Mouse (Mus musculus): Measurements from ENCODE around the gene Col25a1.

Gene Col25a1

DNA sequence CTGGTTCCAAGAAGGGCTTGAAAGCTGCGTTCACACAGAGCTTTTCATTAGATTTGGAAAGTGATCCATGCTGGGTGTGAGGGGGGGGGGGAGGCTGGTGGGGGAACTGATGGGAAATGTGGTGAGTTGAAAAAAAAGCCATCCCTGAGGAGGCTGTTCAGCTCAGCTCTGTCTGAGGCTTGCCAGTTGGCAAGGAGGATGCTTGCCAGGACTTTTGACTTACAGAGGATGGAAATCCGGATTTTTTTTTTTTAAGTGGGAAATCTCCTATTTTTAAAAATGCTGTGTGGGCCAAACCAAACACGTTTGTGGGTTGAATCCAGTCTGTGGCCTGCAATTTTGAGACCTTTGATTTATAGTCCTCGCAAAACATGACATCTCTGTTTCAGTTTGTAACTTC, 35.6 kb downstream of the Col25a1 start:
- no peak for DNase-seq

DNA sequence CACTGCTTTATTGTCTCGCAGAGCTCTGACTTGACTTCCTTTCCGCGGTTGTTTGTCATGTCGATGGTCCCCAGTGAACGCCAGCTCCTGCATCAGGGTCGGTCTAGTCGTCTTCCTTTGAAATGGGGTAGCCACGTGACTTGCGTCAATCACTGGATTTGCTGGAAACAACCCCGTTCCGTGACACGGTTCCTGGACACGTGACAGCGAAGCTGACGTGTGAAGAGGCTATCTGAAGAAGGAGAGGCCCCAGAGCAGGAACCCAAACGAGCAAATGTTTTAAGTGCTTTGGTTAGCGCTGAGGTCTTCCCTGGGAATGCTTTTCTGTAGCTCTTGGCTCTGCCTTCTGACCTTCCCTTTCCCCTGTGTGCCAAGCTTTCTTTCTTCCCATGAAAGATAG, 41.5 kb downstream of the Col25a1 start:
- DNase-seq = no peak

DNA sequence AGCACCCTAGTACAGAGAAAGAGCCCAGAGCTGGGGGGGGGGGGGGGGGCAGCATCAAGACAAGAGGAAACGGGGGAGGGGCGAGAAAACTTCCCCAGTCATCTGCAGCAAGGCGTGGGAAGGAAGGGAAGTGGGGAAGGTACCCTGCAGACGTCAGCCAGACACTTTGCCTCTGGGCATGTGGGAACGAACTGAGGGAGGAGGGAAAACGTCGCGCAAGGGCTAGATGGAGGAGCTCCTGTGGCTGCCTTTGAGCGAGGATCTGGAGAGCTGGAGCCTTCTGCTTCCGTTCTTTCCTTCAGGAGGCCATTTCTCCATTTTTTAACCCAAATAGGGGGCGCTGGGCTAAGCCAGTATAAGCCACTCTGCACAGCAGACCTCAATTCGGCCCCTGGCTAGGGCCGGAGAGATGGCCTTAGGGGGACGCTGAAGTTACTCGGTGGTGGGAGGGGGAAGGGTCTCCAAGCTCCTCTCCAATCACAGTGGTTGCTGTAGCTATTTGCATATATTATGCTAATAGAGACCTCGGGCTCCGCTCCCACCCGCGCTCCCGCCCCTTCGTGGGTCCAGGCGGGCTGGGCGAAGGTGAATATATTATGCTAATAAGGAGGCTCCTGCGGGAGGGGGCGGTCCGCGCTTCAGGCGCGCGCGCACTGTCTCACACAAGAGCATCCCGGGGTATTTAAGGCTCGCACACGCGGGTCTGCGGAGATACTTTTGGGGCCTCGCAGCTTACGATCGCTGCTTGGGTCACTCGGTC, 49.1 kb downstream of the Col25a1 start:
- peak; percentile 93 for DNase-seq

DNA sequence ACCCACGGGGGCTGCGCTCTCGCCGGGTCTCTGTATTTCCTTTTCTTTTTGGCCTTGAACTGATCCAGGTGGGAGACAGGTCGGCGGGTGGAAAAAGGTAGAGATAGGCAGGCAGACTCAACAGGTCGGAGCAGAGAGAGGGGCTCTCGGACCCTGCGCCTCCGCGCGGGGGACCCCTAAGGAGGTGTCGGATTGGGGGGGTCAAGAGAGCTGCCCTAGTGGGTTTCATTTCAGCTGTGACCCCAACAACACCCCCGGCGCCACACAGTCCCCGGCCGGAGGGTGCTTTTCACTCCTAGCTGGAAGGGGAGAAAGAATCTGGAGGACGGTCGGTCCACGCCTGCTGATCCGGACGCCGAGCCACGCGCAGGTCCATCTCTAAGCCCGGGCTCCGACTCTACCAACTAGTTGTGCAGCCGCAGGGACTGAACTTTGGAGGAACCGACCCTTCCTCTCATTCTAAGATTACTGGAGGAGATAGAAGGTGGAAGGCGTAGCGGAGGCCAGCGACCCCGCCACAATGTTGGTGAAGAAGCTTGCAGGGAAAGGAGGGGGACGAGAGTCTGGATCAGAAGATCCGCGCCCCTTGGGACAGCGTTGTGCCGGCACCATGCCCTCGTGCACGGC, 49.8 kb downstream of the Col25a1 start:
- DNase-seq = peak; percentile 60

DNA sequence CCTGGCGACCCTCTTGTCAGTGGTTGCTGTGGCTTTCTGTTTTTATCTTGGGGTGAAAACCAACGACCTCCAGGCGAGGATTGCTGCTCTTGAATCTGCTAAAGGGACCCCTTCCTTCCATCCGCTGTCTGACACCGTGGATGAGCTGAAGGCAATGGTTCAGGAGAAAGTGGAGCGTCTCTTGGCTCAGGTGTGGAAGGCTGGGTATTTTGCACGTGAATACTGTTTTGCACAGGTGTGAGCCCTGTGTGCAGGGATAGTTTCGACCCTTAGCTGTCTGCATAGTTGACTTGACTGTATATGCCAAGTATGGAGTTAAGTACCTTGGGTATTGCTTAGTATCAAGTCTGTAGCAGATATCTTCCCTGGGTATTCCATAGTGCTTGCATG, 50.3 kb downstream of the Col25a1 start:
- no peak for DNase-seq

DNA sequence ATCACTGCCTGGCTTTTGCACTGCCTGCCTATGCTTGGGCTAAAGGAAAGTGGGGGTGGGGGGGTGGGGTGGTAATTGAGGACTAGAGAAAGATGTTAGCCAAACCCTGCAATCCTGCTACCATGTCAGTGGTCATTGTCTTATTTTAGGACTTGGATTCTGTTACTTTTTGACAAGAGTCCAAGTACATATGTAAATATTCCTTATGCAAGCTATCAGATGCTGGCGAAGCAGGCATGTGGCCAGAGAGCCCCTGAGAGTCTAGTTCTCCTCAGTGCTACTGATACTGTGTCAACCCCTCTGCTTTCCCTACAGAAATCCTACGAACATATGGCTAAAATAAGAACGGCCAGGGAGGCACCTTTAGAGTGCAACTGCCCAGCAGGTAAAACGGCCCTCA, 51.1 kb downstream of the Col25a1 start:
- no peak for DNase-seq

DNA sequence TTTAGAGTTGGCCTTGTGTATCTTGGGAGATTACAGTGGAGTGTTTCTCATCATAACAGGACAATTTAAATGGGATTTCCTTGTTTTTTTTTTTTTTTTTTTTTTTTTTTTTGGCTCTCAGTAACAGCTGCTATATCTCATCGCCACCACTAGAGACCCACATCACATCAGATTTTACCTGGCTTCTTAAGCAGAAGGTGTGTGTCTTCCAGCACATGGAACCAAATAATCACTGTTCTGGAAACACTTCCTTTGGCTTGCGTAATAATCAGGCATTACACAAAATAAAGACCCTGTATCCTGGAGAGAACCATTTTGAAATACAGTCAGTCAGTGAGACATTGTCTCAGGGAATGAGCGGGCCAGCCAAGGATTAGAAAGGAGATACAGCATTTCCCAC, 53.8 kb downstream of the Col25a1 start:
- DNase-seq = peak; percentile 27

DNA sequence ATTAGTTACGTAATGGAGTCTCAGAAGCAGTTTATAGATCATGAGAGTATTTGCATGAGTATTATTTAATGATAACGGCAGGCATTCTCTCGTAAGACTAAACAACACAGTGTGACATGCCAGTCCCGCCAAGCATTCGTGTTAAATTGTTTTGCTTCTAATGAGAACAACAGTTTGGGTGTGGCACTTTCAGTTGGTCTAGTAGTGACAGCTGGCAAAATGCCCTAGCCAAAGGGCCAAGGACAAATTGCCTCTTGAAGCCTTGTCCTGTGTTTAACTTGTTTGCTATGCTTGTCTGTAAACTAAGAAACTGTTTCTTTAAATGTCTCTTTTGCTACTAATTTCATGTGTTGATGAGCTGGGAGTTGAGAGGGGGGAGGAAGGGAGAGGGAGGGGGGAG, 56.3 kb downstream of the Col25a1 start:
- DNase-seq = no peak

DNA sequence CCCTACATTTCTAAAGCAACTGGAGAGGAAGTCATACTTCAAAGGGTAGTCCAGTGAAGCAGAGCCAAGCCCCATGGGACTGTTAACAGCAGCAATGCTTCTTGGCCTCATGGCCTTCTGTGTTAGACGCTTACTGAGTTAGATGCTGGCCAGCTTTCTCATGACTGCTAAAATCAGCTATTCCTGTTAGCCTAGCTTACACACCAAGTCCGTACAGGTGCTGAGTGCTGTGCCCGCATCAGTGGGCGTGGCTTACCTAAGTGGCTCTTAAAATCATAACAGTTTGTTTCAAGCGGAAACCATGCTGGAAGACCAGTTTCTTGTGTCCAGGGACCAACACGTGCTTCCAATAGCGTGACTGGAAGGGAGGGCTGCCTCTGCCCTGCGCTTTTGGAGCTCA, 62.1 kb downstream of the Col25a1 start:
- no peak for DNase-seq

DNA sequence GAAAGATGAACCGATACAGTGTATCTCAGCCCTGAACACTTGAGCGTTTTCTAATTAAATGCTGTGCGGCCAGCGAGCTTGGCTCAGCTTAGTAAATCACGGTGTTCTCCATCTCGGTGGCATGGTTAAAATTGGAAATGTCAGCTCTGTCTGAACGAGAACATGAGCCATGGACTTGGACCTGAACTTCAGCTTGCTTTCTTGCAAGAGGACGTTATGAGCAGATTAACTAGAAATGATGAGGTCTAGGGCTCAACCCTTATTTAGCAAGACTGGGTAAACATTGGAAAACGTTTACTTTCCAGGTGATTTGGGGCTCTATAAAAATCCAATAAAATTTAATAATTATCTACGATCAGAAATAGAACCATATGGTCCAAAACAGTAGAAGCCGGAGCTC, 83.3 kb downstream of the Col25a1 start:
- DNase-seq = no peak

DNA sequence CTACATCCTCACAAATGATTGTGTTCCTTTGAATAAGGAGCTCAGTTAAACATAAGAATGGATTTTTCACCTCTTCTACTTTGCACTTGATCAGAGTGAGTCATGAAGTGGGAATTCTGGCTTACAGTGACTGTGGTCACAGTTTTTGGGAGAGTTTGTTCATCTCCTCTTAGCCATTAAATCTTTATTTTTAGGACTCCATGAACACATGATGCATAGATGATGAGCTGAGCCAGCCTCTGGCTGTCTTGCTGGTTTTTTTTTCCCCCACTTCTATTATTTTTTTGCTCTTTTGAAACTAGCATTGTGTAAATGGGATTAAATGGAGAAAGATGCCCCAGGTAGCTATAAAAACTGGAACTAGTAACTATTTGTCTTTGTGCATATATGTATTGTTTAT, 84.8 kb downstream of the Col25a1 start:
- no peak for DNase-seq

DNA sequence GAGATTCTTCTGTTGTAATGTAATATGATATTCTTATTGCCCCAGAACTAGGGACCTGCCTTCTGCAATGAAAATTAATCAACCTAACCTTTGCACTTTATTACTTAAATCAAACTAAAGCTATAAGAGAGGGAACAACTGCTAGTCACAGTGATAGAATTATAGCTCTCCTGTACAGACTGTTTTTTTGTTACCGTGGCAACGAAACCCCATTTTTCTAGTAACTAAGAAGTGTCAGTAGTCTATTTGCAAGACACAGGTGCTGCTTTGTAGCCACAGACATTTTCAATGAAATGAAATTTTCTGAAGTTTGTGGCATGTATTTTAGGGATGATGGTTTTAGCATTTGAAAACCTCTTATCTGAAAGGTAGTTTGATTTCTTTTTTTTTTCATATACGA, 85.3 kb downstream of the Col25a1 start:
- no peak for DNase-seq

DNA sequence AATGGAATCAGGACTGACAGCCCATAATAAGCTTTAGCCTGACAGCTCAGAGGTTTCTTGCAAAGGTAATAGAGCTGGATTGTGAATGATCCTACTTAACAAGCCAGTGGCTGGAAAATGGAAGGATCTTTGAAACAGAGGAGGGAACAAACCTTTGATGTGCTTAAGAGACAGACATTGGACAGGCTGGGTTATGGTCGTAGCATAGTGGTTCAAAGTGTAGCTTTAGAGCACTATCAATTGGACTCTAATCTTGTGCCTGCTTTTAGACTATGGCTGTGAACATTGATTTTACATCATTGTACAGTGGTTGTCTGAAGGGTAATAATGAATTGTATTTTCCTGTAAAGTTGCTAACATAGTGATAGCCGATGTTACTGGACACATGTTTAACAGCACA, 86.4 kb downstream of the Col25a1 start:
- DNase-seq = no peak

DNA sequence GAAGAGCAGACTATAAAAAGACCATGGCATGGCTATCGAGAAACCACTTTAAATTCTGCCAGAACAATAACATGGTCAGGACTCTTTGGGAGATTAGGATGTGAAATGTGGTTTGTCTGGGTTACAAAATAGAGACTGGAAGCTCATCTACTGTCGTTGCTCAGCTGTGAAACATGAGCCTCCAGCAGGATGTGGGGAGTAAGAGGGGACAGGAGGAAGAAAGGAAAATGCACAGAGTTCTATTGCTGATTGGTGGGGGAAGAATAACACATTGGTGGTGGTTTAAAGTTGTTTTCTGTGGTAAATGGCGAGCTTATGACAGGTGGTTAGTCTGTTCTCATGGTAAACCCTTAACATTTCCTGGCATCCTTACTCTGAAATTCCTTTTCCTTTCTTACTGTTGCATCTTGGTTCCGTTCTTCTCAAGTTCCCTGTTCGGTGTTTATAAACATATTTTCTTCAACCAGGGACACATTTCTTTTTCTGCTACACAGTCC, 87.0 kb downstream of the Col25a1 start:
- DNase-seq = no peak

DNA sequence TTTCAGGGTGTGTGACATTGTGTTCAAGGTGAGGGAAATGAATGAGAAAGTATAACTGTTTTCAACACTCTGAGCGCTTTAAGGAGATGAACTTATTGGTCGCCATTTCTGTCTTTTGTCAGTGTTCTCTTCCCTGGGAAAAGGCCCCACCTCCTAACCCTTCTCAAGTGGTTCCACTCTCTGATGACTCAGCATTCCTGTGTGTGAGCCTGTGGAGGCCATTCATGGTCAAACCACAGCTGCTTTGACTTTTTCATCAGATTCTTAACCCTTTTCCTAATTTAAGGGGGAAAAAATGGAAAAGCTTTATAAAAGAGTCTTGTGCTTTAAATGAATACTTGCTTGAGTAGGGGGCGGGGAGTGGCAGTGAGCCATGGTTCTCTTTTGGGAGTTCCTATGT, 89.5 kb downstream of the Col25a1 start:
- DNase-seq = no peak

DNA sequence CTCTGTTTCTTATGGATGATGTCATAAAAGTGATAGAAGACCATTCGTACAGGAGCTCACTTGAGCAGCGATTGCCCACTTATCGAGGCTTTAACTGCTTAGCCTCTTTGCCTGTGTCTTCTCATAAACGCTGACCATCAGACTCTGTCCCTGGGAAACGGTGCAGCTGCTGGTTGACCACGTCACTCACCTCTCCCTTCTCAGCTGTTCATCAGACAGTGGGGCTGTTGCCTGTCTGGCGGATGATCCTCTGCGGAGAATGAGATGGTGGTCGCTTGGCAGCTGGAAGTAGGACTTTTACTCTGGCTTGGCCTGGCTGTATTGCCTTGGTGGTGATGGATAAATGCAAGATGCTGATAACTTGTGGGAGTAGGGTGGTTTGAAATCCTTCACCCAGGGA, 96.9 kb downstream of the Col25a1 start:
- no peak for DNase-seq

DNA sequence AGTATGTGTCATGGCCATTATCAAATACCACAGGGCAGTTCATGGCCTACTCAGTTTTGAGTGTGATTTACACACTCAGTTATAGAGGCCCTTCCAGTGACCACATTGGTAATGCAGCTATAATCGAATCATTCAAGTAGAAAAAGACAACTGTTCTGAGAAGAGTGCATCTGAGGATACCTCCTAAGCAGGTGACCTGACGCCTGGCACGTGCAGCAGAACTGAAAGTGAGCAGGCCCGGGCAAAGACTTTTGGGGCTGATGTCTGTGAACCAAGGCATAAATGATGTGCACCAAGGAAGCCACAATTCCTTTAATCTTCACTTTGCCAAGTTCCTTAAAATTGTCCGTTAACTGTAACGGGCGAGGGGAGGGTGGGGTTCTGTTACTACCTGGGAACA, 101.6 kb downstream of the Col25a1 start:
- no peak for DNase-seq

DNA sequence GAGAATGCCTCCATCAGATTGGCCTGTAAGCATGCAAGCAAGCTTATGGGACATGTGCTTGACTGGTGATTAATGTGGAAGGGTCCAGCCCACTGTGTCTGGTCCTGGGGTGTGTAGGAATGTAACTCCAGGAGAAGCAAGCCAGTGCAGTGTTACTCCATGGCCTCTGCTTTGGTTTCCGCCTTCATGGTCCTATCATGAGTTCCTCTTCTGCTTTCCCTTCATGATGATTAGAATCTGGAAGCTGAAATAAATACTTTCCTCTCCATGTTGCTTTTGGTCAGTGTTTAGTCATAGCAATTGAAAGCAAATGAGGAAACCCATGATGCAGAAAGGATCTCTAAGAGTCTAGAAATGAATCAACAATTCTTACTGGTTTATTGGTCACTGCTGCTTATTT, 103.9 kb downstream of the Col25a1 start:
- DNase-seq = no peak

DNA sequence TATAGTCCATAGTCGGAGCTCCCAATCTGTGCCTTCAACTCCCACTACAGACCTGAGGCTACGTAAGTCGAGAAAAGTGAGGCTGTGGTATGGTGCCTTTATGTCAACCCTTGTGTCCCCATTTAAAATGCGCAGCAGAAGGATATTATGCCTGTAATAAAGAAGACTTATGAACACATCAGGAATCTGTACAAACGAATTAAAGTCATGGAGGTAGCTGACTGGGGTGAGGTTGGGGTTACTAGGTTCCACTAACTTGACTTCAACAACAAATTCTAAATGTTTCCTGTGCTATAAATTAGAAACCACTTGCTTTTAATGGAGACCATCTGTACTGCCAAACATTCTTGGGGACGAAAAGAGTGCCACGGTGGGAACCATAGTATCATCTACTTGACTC, 104.8 kb downstream of the Col25a1 start:
- DNase-seq = peak; percentile 21

DNA sequence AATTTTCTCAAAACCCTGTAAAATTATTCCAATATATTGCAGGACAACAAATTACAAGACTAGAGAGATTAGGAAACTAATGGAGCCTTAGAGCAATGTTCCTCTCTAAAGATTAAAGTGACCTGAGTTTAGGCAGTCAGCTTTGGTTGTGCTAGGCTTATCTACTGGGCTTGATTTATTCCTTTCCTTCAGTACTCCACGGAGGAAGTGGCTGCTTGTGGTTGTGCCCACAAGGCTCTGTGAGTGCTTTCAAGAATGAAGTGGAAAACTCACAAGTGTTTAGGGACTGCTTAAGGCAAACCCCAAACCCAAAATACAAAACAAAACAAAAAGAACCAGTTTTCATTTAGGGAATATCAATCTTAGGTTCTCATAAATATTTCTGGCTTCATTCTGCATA, 106.6 kb downstream of the Col25a1 start:
- no peak for DNase-seq

DNA sequence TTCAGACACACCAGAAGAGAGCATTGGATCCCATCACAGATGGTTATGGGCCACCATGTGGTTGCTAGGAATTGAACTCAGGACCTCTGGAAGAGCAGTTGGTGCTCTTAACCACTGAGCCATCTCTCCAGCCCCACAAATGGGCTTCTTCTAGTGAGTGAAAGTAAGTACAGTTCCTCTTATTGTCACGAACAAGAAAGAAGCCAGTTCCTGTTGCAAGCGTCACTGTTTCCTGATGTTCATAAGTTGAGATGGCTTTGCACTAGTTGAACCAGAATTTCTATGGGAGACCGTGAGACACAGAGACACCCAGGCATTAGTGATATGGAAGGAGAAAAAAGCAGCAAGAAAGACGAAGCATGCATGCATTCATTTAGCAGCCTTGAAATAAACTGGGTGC, 110.6 kb downstream of the Col25a1 start:
- DNase-seq = no peak

DNA sequence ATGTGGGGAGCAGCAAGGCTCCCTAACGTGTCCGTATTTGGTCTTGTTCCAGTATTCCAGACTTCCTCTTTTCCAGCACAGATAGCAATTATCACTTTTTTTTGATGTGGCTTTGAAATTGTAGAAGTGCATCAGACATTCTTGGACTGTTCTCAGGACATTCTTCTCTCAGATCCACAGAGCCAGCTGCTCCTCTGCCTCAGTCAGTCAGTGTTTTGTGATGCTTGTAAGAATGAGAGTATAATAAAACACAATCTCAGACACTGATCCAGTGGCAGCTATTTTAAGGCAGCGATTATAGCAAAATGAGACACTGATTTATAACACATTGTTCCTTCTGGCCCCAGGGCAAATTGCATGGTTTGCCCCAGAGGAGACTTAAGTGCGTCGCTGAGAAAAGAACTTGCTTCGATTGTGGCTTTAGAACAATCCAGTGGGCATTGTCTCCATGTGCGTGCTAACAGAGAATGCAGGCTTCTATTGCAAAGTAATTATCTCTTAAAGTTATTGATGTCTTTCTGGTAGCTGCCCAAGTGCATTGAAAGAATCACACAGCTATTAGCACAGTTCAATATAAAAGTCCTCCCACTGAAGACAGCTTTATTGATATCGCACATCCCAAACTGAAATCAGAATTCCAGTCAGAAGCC, 111.5 kb downstream of the Col25a1 start:
- DNase-seq = no peak

DNA sequence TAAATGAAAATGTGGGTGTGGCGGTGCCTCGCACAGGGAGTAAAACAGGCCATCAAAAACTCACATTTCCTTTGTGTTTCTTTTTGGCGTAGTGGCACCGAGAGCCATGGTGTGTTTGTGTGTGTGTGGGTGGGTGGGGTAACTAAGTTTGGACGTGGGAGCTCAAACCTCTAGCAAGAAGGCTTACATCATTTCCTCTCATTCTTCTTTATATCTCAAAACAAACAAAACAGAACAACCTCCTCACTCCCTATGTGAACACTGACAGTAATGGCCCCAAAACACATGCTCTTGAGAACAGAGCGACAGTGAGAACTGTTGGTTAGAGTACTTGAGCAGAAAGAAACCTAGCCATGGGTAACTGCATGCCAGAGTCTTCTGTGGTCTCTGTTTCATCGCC, 121.1 kb downstream of the Col25a1 start:
- DNase-seq = no peak

DNA sequence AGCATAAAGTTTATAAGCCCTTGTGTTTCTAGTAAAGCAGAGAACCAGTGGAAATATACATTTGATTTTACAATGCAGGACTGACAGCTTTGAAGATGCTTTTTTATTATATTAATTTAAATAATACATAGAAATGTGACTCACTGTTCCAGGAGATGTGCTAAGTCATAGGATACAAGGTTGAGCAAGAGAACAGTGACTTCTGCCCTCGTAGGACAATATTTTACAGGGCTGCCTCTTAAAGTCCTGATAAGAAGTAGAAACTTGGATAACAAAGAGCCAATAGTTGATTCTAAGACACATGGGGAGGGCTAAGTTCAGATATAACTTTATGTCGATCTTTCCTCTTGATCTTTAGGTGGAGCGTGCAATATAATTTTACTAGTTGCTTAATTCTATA, 124.8 kb downstream of the Col25a1 start:
- no peak for DNase-seq
